Mouse (Mus musculus): ENCODE measurements around the gene Os9.
"Not testable (repeated sequence)": the region's sequence is repeated elsewhere in the genome, so short reads cannot be mapped to it uniquely, and the experiment has no call there.

Os9 gene

DNA sequence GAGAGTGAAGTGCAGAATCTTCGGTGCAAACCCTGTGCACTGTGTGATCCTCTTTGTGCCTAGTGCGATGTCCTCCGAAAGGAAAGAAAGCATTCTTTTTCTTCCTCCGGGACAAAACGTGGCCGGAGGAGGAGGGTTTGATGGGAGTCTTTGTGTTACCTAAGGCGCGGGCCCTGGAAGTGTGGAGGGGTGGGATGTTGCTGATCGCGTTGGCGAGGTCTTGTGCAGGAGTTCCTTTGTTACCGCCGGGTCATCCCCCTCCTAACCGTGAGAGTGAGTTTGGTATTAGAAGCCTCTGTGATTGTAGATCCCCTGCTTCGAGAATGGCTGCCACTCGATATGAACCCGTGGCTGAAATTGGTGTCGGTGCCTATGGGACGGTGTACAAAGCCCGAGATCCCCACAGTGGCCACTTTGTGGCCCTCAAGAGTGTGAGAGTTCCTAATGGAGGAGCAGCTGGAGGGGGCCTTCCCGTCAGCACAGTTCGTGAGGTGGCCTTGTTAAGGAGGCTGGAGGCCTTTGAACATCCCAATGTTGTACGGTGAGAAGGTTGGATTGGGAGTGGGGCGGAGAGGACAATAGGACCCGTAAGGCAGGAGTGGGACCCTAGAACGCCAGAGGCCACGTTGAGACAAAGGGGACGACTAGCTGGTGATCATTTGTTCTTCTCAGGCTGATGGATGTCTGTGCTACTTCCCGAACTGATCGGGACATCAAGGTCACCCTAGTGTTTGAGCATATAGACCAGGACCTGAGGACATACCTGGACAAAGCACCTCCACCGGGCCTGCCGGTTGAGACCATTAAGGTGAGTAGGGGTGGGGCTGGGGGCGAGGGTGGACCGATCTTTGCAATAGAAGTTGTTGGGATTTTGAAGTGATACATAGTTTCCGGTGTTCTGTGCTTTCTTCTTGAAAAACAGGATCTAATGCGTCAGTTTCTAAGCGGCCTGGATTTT, 56.7 kb downstream of the Os9 start:
- DNase-seq (ENCODE audit: low read depth): no peak

DNA sequence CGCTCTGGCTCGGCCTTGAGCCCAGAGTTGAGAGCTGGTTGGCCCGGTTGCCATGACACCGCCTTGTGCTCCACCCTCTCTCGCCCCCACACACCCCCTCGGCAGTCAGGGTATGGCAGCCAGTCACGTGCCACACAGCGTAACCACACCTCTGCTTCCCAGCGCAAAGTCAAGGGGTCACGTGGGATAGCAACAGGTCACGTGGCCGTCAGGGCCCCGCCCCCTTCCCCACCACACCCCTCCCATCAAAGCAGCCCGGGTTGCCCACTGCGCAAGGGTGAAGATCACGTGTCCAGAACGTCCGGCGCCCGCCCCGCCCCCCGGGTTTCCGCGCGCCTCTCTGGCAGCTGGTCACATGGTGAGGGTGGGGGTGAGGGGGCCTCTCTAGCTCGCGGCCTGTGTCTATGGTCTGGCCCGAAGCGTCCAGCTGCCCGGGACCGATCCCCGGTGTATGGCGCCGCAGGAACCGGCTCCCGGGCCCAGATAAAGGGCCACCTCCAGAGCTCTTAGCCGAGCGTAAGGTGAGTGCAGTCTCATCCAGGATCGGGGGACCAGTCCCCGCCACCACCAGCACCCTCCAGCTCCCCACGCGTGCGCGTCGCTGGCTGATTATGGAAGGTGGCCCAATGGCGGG, 57.6 kb downstream of the Os9 start, which contains the start of gene Cdk4:
TSS of gene Cdk4 (plus strand) at position 296 of the 634 bp plus-strand sequence.
- peak; percentile 96 for DNase-seq (ENCODE audit: low read depth)

DNA sequence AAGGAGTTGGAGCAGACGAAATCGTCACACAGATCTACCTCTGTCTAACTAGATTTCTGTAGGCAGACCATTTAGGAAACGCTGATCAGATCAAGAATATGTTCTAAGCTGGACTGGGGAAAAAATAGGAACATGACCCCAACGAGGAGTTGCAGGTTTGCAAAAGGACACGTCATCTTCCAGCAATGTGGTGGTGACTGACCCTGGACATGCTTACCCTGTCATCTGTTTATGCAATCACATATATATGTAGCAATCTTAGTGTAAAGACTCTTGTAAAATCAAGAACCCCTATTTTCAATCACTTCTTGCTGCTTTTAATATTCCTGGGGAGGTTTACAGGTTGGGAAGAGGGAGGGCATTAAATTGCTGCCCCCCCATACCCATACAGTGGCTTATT, 58.4 kb downstream of the Os9 start:
- DNase-seq (ENCODE audit: low read depth): no peak

DNA sequence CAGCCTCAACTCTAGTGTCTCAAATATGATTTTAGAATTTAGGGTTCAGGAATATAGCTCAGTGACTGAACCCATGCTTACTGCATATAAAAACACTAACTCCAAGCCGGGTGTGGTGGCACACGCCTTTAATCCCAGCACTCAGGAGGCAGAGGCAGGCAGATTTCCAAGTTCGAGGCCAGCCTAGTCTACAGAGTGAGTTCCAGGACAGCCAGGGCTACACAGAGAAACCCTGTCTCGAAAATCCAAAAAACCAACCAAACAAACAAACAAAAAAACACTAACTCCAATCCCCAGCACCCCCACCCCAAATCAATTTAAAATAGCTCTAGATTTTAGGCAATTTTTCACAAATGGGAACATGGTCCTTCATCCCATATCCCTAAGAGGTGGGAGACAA, 58.8 kb downstream of the Os9 start:
- not testable (repeated sequence) for DNase-seq (ENCODE audit: low read depth)

DNA sequence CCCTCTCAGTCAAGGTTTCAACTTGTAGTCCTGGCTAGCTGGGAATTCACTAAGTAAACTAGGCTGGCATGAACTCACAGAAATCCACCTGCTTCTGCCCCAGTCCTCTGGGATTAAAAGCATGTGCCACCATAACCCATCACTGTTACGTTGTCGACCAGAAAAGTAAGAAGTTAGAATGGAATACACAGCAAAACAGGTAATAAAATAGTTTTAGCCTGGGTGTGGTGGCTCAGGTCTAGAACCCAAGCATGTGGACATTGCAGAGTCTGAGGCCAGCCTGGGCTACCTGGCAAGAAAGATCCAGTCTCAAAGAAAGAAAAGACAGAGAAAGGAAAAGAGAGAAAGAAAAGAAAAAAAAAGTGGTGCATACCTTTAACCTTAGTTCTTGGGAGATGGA, 59.4 kb downstream of the Os9 start:
- DNase-seq (ENCODE audit: low read depth): no peak

DNA sequence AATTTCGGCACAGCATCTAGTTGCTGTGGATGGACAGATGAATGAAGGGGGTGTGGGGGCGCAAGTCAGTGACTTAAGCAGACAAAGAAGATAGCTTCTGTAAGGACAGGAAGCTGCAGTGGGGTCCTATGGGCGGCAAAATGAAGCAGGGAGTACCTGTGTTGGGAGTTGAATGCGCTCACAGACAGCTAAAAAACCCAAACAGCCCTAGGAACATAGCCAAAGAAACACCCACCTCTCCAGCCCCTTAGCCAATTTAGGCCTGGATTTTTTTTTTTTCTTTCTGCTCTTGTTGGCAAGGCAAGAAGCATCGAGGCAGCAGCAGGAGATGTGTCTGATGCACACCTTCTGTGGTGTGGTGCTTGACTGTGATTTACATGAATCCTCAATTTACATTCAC, 59.8 kb downstream of the Os9 start:
- no peak for DNase-seq (ENCODE audit: low read depth)

DNA sequence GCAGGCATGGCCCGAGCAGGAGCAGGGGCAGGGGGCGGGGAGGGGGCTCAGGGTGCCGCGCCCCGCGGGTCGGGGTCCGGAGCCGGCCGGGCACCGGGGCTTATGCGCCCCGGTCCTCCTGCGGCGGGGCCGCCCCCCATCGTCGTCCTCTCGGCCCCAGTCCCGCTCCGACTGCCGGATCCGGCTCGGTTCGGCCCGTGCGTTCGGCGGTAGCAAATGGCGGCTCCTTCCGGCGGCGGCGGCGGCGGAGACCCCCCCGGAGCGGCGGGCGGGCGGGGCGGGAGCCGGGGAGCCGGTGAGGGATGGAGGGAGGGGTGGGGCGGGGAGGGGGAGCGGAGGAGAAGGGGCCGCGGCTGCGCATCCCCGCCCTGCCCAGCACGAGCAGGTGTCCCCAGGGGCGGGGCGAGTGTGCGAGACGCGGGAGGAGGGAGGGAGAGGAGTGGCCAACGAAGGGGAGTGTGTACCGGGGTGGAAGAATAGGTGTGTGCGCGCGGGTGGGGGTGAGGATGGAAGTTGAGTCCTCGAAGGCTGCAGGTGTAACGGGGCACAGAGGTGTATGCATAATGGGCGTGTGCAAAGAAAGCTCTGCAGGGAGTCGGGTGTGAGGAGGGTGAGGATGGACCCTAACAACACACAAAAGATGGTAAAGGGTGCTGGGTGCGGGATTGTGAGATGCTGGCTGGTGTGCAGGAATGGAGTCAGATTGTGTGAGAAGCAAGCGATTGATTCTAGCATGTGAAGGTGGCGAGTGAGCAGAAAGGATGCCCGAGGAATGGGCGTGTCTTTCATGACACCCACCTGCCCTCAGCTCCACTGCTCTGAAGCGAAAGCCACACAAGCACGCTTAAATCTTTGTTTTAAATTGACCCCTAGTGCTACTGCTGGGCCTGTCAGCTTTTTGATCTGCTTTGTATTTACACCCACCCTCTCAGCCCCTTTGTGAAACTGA, 60.7 kb downstream of the Os9 start, which contains the start of gene March9:
TSS of gene March9 (minus strand) at position 217 of the 949 bp plus-strand sequence.
- no peak for DNase-seq (ENCODE audit: low read depth)

DNA sequence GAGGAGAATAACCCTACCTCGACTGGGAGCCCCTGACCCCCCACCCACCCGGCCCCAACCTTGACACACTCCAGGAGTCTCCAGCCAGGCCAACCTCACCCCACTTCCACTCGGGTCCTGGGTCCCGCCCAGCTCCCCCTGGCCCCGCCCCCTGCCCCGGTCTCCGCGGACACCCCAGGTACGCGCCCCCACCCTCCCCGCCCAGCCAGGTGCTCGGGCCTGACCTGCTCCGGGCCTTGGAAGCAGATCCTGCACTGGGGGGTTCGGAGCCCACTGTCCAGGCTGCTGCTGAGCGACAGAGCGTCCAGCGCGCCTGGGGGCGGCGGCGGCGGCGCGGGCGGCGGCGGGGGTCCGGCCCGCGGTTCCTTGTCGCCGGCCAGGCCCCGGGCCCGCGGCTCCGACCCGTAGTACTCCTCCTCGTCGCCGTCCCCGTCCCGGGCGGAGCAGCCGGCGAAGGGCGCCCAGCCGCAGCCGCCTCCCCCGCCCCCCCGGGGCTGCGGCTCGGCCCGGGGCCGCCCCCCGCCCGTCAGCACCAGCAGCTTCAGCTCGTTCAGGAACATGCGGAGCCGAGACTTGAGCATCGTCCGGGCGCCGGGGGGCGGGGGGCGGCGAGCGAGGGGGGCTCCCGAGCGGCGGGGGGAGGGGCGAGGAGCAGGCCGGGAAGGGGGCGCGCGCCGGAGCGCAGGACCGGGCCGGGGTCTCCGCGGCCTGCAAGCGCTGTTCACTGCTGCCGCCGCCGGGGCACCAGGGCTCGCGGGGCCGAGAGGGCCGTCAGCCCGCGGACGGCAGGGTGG, 61.6 kb downstream of the Os9 start:
- no peak for DNase-seq (ENCODE audit: low read depth)

DNA sequence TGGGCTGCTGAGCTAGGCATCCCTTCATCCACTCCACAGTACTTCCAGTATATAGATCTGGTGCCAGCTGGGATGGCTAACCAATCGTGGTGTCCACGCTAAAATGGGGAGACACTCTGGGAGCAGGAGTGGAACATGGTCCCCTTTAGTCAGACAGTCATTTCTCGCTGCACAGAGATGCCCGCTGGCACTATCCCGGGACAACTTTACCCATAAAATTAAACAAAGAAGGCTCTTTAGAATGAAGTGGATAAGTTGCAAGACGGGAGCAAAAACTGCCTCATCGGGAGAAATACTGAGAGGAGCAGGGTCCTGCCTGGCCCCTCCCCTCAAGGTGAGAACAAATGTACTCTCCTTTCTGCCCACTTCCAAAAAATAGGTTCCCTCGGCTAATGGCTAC, 62.2 kb downstream of the Os9 start:
- no peak for DNase-seq (ENCODE audit: low read depth)

DNA sequence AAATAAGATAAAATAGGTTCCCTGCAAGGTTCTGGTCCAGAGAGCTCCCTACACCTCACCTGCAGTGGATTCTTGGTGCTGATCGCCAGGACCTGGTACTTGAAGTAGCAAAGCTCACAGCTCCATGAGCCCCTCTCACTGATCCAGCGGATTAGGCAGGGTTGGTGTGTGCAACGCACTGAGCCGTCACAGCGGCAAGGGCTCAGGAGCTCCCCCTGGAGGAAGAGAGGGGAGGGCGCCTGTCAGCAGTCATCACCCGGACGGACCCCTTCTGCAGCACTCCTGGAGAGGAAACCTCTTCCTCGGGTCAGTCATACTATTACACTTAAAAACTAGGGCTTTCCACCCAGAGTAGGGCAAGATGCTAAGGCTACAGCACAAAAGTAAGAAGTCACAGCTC, 62.8 kb downstream of the Os9 start:
- DNase-seq (ENCODE audit: low read depth): peak; percentile 78

DNA sequence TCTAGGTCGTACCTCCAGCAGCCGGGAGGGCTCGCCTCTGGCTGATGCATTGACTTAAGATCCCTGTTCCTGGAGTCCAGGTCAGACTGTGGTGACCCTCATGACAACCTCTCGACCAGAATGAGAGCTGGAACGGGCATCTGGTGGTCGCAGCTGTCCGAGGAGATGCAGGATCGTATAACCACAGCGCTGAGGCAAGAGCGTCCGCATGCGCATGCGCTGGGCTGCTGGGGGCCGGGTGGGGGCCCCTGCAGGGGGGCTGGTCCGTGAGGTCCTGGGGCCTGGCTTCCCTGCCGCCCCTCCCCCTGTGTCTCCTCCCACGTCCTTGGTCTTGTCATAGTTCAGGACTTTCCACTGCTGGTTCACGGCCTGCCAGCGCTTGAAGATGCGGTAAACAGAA, 64.4 kb downstream of the Os9 start:
- DNase-seq (ENCODE audit: low read depth): no peak

DNA sequence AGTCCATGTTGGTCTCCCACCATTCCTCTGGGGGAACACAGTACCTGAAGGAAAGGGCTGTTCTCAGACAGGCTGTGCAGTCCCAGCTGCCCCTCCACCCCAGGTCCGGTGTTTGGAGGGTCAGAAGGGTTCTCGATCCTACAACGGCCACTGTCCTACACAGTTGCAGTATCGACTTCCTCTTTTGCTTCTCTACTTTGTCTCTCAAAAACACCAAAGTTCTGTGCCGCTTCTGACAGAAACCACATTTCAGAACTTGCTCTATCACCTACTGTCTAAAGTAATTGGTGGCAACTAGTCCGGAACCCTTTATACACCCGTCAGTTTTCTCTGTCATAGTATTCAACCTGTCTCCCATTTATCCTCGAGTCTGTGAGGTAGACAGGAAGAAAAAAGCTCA, 65.5 kb downstream of the Os9 start:
- DNase-seq (ENCODE audit: low read depth): no peak

DNA sequence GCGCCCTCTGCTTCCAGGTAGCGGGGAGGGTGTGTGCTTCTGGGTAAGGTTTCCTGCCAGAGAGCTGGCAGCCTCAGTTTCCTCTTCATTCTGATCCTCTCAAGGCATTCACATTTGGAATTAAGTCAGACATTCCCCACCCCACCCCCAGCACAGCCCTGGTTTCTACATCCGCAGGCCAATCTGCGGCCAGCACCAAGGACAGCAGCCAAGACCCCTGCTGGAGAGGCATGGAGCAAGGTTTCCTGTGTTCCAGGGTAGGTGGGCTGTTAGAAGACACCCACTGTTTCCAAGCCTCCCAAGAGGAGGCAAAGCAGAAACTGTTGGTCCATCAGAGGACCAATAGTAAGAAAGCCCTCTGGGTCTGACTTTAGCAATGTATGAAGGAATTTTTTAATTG, 66.3 kb downstream of the Os9 start:
- no peak for DNase-seq (ENCODE audit: low read depth)

DNA sequence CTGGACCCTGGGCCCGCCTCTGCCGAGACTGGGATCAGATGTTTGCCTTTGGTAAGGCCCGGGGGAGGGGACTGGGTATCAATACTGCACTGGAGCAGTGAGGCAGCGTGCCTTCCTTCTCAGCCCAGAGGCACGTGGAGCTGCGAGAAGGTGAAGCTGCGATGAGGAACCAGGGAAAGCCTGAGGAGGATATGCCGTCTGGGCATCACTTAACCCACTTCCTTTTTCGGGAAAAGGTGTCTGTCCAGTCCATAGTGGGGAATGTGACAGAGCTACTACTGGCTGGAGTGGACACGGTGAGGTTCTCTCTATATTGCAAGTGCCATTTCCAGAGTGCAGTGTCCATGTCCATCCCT, 70.8 kb downstream of the Os9 start:
- no peak for DNase-seq (ENCODE audit: low read depth)

DNA sequence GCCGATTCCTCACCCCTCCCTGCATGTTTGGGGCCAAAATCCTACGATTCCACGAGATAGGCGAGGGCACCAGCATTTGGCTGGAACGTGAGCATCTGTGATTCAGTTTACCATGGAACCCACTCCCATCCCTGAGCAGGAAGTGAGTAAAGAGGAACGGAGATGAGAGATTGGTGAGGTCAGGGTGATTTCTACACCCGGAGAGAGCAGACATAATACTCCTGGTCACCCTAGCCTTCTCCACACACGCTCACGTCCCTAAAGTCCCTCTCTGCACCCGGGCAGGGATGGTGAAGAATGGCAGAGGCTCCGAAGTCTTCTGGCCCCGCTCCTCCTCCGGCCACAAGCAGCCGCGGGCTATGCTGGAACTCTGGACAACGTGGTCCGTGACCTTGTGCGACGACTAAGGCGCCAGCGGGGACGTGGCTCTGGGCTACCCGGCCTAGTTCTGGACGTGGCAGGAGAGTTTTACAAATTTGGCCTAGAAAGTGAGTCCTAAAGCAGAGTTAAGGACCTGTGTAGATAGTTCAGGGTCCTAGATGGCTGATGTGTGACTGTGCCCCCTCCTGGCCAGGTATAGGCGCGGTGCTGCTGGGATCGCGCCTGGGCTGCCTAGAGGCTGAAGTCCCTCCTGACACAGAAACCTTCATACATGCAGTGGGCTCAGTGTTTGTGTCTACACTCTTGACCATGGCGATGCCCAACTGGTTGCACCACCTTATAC, 71.4 kb downstream of the Os9 start:
- no peak for DNase-seq (ENCODE audit: low read depth)

DNA sequence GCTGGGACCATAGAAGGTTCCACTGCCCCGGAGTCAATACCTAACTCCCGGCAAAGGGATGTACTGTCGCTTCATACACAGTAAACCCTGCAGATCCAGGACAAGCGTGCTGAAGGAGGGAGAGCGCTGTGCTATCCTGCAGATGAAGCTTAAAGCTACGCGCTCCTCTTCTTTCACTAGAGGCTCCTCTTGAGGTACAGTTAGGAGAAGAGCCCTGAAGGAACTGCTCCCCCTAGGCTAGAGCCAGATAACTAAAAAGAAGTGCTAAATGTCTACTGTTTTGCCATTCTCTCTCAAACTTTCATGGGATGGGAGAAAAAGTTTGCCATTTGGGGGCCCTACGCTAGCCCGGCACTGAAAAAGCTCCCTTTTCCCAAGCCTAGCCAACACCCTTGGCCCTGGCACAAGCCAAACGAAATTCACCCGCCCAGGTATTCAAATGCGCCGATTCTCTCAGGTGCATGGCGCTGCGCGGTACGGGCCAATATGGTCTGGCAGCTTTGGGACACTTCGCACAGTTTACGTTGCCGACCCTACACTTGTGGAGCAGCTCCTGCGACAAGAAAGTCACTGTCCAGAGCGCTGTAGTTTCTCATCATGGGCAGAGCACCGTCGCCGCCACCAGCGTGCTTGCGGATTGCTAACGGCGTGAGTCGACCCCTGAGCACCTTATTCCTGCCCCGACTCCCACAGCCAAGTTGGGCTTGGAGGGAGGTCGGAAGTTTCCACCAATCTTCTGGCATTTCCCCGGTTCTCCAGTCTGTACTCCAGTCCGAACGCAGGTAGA, 72.1 kb downstream of the Os9 start:
- DNase-seq (ENCODE audit: low read depth): no peak

DNA sequence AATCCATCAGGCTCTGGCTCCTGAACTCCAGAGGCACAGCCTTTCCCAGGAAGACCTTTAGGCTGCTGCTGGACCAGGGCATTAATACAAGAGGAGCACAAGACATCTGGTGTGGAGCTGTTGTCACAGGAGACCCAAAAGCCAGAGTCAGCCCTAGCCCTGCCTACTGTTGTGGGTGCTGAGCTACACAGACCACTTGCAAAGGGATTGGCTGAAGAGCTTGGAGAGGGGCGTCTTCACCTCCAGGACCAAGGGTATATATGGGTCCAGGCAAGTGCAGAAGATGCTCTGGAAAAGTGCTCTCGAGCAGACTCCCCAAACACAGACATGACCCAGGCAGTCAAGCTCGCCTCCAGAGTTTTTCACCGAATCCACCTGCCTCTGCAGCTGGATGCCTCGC, 73.0 kb downstream of the Os9 start, which contains the start of gene Cyp27b1:
TSS of gene Cyp27b1 (plus strand) at position 297 of the 400 bp plus-strand sequence.
- no peak for DNase-seq (ENCODE audit: low read depth)

Measured in c-Kit-positive CD71-negative TER-119-negative erythroid progenitor cells, embryonic 14.5 days (primary cell).